Mouse (Mus musculus) inflammation-experienced regulatory T-cells, adult 6 months (primary cell): ENCODE measurements around the gene Rbl1. TPM values are rescaled to one million over a fixed set of nuclear protein-coding genes. Genes with fewer than 3 reads are reported as not detected.
"Not testable (repeated sequence)": the region's sequence is repeated elsewhere in the genome, so short reads cannot be mapped to it uniquely, and the experiment has no call there.

Experiments
- ATAC-seq: one replicate; pipeline ENCODE4 v1.8.0; 2017
- polyA plus RNA-seq, 3 experiments: library from polyadenylated mRNA; unstranded; fragments of 100-300 nt; shearing (Covaris generic); gene quantifications; one replicate each; pipeline ENCODE4 v1.2.1; 2017

Gene Rbl1
- polyA plus RNA-seq = 10 to 100 TPM; 18.6 to 30.7 (median 21.8) TPM

GRCm38 (mm10) chr2:157204366-157205218 lies at the start of gene Rbl1:
Gene Rbl1 (minus strand): TSS chr2:157204534.
- ATAC-seq = peak; percentile 62

GRCm38 (mm10) chr2:157248111-157248510 lies 43.8 kb upstream of the Rbl1 start:
- no peak for ATAC-seq

GRCm38 (mm10) chr2:157245603-157246002 lies 41.3 kb upstream of the Rbl1 start:
- no peak for ATAC-seq

GRCm38 (mm10) chr2:157245001-157245400 lies 40.7 kb upstream of the Rbl1 start:
- ATAC-seq = no peak

- ATAC-seq = no peak
These were observed 31.6 kb upstream of the Rbl1 start for GRCm38 (mm10) chr2:157235946-157236345.

- not testable (repeated sequence) for ATAC-seq
These were observed 17.6 kb upstream of the Rbl1 start for GRCm38 (mm10) chr2:157221916-157222315.

GRCm38 (mm10) chr2:157220108-157220507 lies 15.8 kb upstream of the Rbl1 start:
- peak; percentile 63 for ATAC-seq

- ATAC-seq = no peak
These were observed 7.4 kb upstream of the Rbl1 start for GRCm38 (mm10) chr2:157211731-157212130.

GRCm38 (mm10) chr2:157203459-157204365 lies 622 bp downstream of the Rbl1 start:
- peak; percentile 35 for ATAC-seq

- no peak for ATAC-seq
These were observed 1.3 kb downstream of the Rbl1 start for GRCm38 (mm10) chr2:157203026-157203425.

- no peak for ATAC-seq
These were observed 2.0 kb downstream of the Rbl1 start for GRCm38 (mm10) chr2:157202361-157202760.

GRCm38 (mm10) chr2:157201081-157201830 lies 3.1 kb downstream of the Rbl1 start:
- peak; percentile 65 for ATAC-seq

- not testable (repeated sequence) for ATAC-seq
These were observed 5.9 kb downstream of the Rbl1 start for GRCm38 (mm10) chr2:157198405-157198804.

- peak; percentile 32 for ATAC-seq
These were observed 13.7 kb downstream of the Rbl1 start for GRCm38 (mm10) chr2:157190651-157191050.

- no peak for ATAC-seq
These were observed 17.1 kb downstream of the Rbl1 start for GRCm38 (mm10) chr2:157187223-157187622.

- ATAC-seq = no peak
These were observed 17.8 kb downstream of the Rbl1 start for GRCm38 (mm10) chr2:157186504-157186903.

- ATAC-seq = no peak
These were observed 19.2 kb downstream of the Rbl1 start for GRCm38 (mm10) chr2:157185022-157185660.

- ATAC-seq = no peak
These were observed 26.2 kb downstream of the Rbl1 start for GRCm38 (mm10) chr2:157178167-157178566.

GRCm38 (mm10) chr2:157176248-157176647 lies 28.1 kb downstream of the Rbl1 start:
- ATAC-seq = no peak

- no peak for ATAC-seq
These were observed 29.9 kb downstream of the Rbl1 start for GRCm38 (mm10) chr2:157174416-157174815.

- ATAC-seq = no peak
These were observed 30.8 kb downstream of the Rbl1 start for GRCm38 (mm10) chr2:157173555-157173954.

- no peak for ATAC-seq
These were observed 31.4 kb downstream of the Rbl1 start for GRCm38 (mm10) chr2:157172984-157173383.
